Mouse (Mus musculus) adrenal gland, postnatal 0 days (tissue): ENCODE results near the gene Slc39a10. TPM values are rescaled to one million over a fixed set of nuclear protein-coding genes. Genes with fewer than 3 reads are reported as not detected.

Source experiments
- polyA plus RNA-seq: library from polyadenylated mRNA; unstranded; fragments of >200 nt; fragmentation: Nextera tagmentation; extraction: Ambion mirVana; gene quantifications from 2 replicates; pipeline ENCODE4 v1.2.1, GENCODE M21; 2015

Slc39a10 gene
- polyA plus RNA-seq: 16.1 and 19.4 TPM in 2 replicates

DNA sequence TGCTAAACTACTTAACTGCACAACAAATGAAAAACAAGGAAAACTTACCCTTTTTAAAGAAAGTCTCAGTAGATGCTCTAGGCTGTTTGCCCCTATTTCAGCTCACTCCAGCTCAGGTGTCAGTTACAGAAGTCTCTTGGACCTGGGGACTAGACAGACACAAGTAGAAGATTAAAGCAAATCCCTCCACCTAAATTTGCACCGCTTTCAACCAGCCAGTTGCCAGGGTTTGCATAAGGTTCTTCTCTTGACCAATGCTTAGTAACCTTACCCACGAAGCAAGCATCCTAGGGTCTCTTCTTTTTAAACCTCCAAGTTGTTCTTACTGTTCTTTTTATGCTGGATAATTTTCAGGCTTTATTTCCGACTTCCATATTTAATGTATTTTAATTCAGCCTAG is at the start of gene Slc39a10:
TSS of gene Slc39a10 (minus strand) at position 101 of the 400 bp plus-strand sequence.

